Mouse (Mus musculus) midbrain, embryonic 14.5 days (tissue): ENCODE data around the gene BC035947. TPM values are rescaled to one million over a fixed set of nuclear protein-coding genes. Genes with fewer than 3 reads are reported as not detected.
"Not testable (repeated sequence)": the region's sequence is repeated elsewhere in the genome, so short reads cannot be mapped to it uniquely, and the experiment has no call there.

Experiments
- ATAC-seq: fragments of 200-750 bp; cut with Nextera tagmentation; 2 replicates; pipeline ENCODE4 v1.8.0; 2017; ENCODE audit warnings: moderate number of reproducible peaks, moderate library complexity; ENCODE audit not compliant: low FRiP score, low TSS enrichment
- DNase-seq: peaks from one replicate; pipeline ENCODE4 v3.0.0-alpha.2; 2015
- H3K27ac ChIP-seq: fragments of 300-500 bp; sonication (generic); replicated peaks from 2 replicates; pipeline ENCODE4 v1.5.1; 2014; ENCODE audit warnings: mild to moderate bottlenecking, low read depth, low read length, moderate library complexity
- H3K27me3 ChIP-seq: fragments of 300-500 bp; sonication (generic); 2 replicates; pipeline ENCODE4 v1.6.1; 2014; ENCODE audit warnings: low read length, control low read depth, mixed read lengths; ENCODE audit not compliant: control insufficient read depth, insufficient read depth
- H3K36me3 ChIP-seq: fragments of 300-500 bp; sonication (generic); 2 replicates; pipeline ENCODE4 v1.6.1; 2014; ENCODE audit warnings: low read length, control low read depth; ENCODE audit not compliant: control insufficient read depth, insufficient read depth
- H3K4me1 ChIP-seq: fragments of 300-500 bp; sonication (generic); 2 replicates; pipeline ENCODE4 v1.6.1; 2014; ENCODE audit warnings: mild to moderate bottlenecking, antibody characterized with exemption, low read length, control low read depth; ENCODE audit not compliant: control insufficient read depth, insufficient read depth
- H3K4me2 ChIP-seq: fragments of 300-500 bp; sonication (generic); 2 replicates; pipeline ENCODE4 v1.6.1; 2014; ENCODE audit warnings: mild to moderate bottlenecking, low read length, moderate library complexity
- H3K4me3 ChIP-seq: fragments of 300-500 bp; sonication (generic); replicated peaks from 2 replicates; pipeline ENCODE4 v1.5.1; 2014; ENCODE audit warnings: low read depth, low read length
- H3K9ac ChIP-seq: fragments of 300-500 bp; sonication (generic); replicated peaks from 2 replicates; pipeline ENCODE4 v1.6.1; 2014; ENCODE audit warnings: mild to moderate bottlenecking, low read length, moderate library complexity
- H3K9me3 ChIP-seq: fragments of 300-500 bp; sonication (generic); 2 replicates; pipeline ENCODE4 v1.6.1; 2016; ENCODE audit warnings: low read length, control low read depth, mixed read lengths; ENCODE audit not compliant: control insufficient read depth
- WGBS: fragments of 180-500 bp; shearing (Covaris S2); extraction: QIAGEN DNeasy Blood & Tissue Kit; methylation state at CpG from one replicate; pipeline ENCODE4 v1.1.7; 2014; 5-methylcytosine and 5-hydroxymethylcytosine counted together
- polyA plus RNA-seq: library from polyadenylated mRNA; unstranded; fragments of >200 nt; fragmentation: Nextera tagmentation; extraction: Ambion mirVana; gene quantifications from 2 replicates; pipeline ENCODE4 v1.2.1, GENCODE M21; 2014

The BC035947 gene
- polyA plus RNA-seq, 1 experiment from 2014 or later: 1.2 TPM

DNA sequence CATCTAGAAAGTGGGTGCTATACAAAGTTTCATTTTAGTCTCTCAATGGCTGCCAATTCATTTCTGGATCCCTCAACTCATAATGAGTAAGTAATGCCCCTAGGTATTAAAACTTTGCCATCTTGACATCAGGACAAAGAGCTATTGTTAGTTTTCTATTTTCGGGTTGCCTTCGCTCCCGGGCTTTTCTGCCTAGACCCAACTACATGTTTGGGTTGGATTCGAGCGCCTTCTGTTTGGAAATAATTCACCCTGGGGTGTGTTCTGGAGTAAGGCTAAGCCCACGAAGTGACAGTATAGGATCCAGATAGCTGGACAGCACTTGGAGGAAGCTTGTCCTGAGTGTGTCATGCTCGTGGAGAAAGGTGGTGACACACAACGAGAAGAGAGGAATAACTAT, 798 bp upstream of the BC035947 start:
- Histone ChIP-seq H3K36me3 (no peaks in the 10 kb centered on the region), H3K27me3 (no peaks in the 10 kb centered on the region), H3K27ac (no peak overlapping the region), H3K4me2 (no peak overlapping the region), H3K4me3 (no peak overlapping the region), H3K9me3 (no peaks in the 10 kb centered on the region), H3K9ac (no peak overlapping the region), H3K4me1 (peaks cover 6% of the 10 kb centered on the region; the same call in 1 of the 2 replicates)
- ATAC-seq (no peak), DNase-seq (no peak)
- WGBS: 78% methylated on average over 8 of the region's 8 CpGs

- Histone ChIP-seq H3K9me3 (no peaks in the 10 kb centered on the region), H3K4me1 (peaks cover 6% of the 10 kb centered on the region; the same call in 1 of the 2 replicates), H3K27me3 (no peaks in the 10 kb centered on the region), H3K36me3 (no peaks in the 10 kb centered on the region), H3K27ac (no peak within 1 kb of the TSS), H3K9ac (peak within 1 kb of the TSS; percentile 49), H3K4me3 (peak within 1 kb of the TSS; percentile 30), H3K4me2 (peak within 1 kb of the TSS; percentile 57)
- ATAC-seq (no peak), DNase-seq (no peak)
- WGBS: 74% methylated on average over 5 of the region's 5 CpGs
Observed at GRCm38 (mm10) chr1:78510862-78511261, 1.1 kb downstream of the BC035947 start, which contains the start of gene Mogat1. Gene Mogat1, plus strand, starts transcription at chr1:78510991.

DNA sequence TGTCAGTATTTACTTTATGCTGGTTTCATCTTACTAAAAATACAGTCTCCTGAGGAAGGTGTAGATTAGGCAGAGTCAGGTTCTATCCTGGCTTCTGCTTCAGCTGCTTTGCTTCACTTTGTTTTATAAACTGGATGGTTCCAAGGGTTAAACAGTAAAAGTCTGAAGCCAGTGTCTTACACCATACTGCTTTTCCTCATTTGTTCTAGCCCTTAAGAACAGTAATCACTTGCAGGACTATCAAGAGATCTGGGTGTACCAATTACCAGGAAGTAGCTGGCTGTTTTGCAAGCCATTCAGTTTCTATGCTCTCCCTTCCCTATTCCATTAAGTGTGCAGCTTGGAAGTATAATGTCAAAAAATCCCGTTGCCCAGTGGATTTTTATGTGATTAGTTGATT, 4.8 kb downstream of the BC035947 start:
- Histone ChIP-seq H3K4me2 (no peak overlapping the region), H3K27ac (no peak overlapping the region), H3K9ac (no peak overlapping the region), H3K27me3 (no peaks in the 10 kb centered on the region), H3K9me3 (no peaks in the 10 kb centered on the region), H3K4me1 (peaks cover 6% of the 10 kb centered on the region; the same call in 1 of the 2 replicates), H3K36me3 (no peaks in the 10 kb centered on the region), H3K4me3 (no peak overlapping the region)
- WGBS: 57% methylated on average over 1 of the region's 1 CpGs
- ATAC-seq (no peak), DNase-seq (no peak)

DNA sequence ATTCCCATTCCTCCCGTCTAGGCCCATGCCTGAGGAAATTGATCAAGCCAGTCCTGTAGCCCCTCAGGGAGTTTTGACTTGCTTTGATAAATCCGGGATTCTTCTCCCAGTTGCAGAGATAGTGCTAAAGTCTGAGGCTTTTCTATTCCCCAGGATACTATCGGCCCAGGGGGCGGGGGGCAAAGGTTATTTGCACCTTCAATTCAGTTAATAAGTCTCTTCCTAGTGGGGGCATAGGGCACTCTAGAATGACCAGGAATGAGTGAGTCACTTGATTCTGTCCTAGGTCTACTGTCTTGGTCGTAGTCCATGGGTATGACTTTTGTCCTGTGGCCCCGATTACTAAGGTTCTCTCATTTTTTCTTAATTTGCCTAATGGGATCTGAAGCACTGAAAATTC, 9.4 kb downstream of the BC035947 start:
- Histone ChIP-seq H3K4me2 (no peak overlapping the region), H3K36me3 (no peaks in the 10 kb centered on the region), H3K27ac (no peak overlapping the region), H3K4me3 (no peak overlapping the region), H3K9ac (no peak overlapping the region), H3K9me3 (no peaks in the 10 kb centered on the region), H3K4me1 (no peaks in the 10 kb centered on the region), H3K27me3 (no peaks in the 10 kb centered on the region)
- DNase-seq: no peak
- 92% methylated on average over 6 of the region's 6 CpGs for WGBS
- no peak for ATAC-seq

- WGBS: 92% methylated on average over 12 of the region's 12 CpGs
- not testable (repeated sequence) for ATAC-seq, DNase-seq, H3K9me3 ChIP-seq, H3K9ac ChIP-seq, H3K4me1 ChIP-seq, H3K36me3 ChIP-seq, H3K4me2 ChIP-seq, H3K27ac ChIP-seq, H3K27me3 ChIP-seq, H3K4me3 ChIP-seq
Observed at GRCm38 (mm10) chr1:78501856-78502255, 10.1 kb downstream of the BC035947 start.

GRCm38 (mm10) chr1:78501036-78501435, 10.9 kb downstream of the BC035947 start:
- H3K36me3 ChIP-seq: no peaks in the 10 kb centered on the region
- H3K27me3 ChIP-seq: no peaks in the 10 kb centered on the region
- DNase-seq: no peak
- H3K4me3 ChIP-seq: no peak overlapping the region
- H3K9ac ChIP-seq: no peak overlapping the region
- no peaks in the 10 kb centered on the region for H3K4me1 ChIP-seq
- no peak overlapping the region for H3K4me2 ChIP-seq
- WGBS: 93% methylated on average over 16 of the region's 16 CpGs
- ATAC-seq: no peak
- no peak overlapping the region for H3K27ac ChIP-seq
- H3K9me3 ChIP-seq: no peaks in the 10 kb centered on the region

- WGBS: 78% methylated on average over 1 of the region's 1 CpGs
- no peak overlapping the region for H3K4me3 ChIP-seq
- H3K4me2 ChIP-seq: no peak overlapping the region
- H3K27ac ChIP-seq: no peak overlapping the region
- H3K27me3 ChIP-seq: no peaks in the 10 kb centered on the region
- no peaks in the 10 kb centered on the region for H3K9me3 ChIP-seq
- ATAC-seq (no peak), DNase-seq (no peak)
- no peak overlapping the region for H3K9ac ChIP-seq
- H3K4me1 ChIP-seq: 0 out of 2 replicates have a peak, but pooled peaks cover 5% of the 10 kb centered on the region
- no peaks in the 10 kb centered on the region for H3K36me3 ChIP-seq
Observed at GRCm38 (mm10) chr1:78490143-78490542, 21.8 kb downstream of the BC035947 start.

GRCm38 (mm10) chr1:78488752-78489492, 23.0 kb downstream of the BC035947 start, which contains the start of gene Farsb:
Gene Farsb, minus strand, starts transcription at chr1:78488897.
- ATAC-seq (peak; percentile 96), DNase-seq (peak; percentile 96)
- H3K9ac ChIP-seq: peak within 1 kb of the TSS; percentile 81
- peak within 1 kb of the TSS; percentile 67; the same call in 1 of the 2 replicates for H3K27ac ChIP-seq
- WGBS: under 1% methylated on average over 31 of the region's 31 CpGs
- H3K4me2 ChIP-seq: peak within 1 kb of the TSS; percentile 94
- no peaks in the 10 kb centered on the region for H3K27me3 ChIP-seq
- H3K4me3 ChIP-seq: peak within 1 kb of the TSS; percentile 93
- H3K4me1 ChIP-seq: 0 out of 2 replicates have a peak, but pooled peaks cover 5% of the 10 kb centered on the region
- no peaks in the 10 kb centered on the region for H3K9me3 ChIP-seq
- no peaks in the 10 kb centered on the region for H3K36me3 ChIP-seq

GRCm38 (mm10) chr1:78488427-78488751, 23.6 kb downstream of the BC035947 start:
- WGBS: under 1% methylated on average over 28 of the region's 28 CpGs
- H3K27ac ChIP-seq: peak overlapping the region; percentile 67; the same call in 1 of the 2 replicates
- H3K27me3 ChIP-seq: no peaks in the 10 kb centered on the region

More at GRCm38 (mm10) chr1:78488427-78488751, 23.6 kb downstream of the BC035947 start:
- Histone ChIP-seq H3K4me2 (peak overlapping the region; percentile 94), H3K4me3 (peak overlapping the region; percentile 93), H3K4me1 (0 out of 2 replicates have a peak, but pooled peaks cover 5% of the 10 kb centered on the region), H3K9me3 (no peaks in the 10 kb centered on the region), H3K36me3 (no peaks in the 10 kb centered on the region), H3K9ac (peak overlapping the region; percentile 81)
- DNase-seq (no peak), ATAC-seq (no peak)
